Mouse (Mus musculus): ENCODE measurements around the gene Nrd1.

- TF ChIP-seq POLR2A (IDR thresholded peaks at IDR 0.05; ENCODE audit: low read depth, low read length) (no peak), CTCF (IDR thresholded peaks at IDR 0.05; ENCODE audit: borderline replicate concordance, insufficient read depth, low read length) (no peak)
Measured at GRCm38 (mm10) chr4:109089999-109090398, 89.5 kb downstream of the Nrd1 start.
